Mouse (Mus musculus) left cerebral cortex, adult 11 months (tissue): ENCODE results near the gene Zfp777.

ENCODE experiments used
- DNase-seq: peaks from one replicate; pipeline ENCODE4 v3.0.0; 2022; ENCODE audit warnings: low spot score

Zfp777 gene

DNA sequence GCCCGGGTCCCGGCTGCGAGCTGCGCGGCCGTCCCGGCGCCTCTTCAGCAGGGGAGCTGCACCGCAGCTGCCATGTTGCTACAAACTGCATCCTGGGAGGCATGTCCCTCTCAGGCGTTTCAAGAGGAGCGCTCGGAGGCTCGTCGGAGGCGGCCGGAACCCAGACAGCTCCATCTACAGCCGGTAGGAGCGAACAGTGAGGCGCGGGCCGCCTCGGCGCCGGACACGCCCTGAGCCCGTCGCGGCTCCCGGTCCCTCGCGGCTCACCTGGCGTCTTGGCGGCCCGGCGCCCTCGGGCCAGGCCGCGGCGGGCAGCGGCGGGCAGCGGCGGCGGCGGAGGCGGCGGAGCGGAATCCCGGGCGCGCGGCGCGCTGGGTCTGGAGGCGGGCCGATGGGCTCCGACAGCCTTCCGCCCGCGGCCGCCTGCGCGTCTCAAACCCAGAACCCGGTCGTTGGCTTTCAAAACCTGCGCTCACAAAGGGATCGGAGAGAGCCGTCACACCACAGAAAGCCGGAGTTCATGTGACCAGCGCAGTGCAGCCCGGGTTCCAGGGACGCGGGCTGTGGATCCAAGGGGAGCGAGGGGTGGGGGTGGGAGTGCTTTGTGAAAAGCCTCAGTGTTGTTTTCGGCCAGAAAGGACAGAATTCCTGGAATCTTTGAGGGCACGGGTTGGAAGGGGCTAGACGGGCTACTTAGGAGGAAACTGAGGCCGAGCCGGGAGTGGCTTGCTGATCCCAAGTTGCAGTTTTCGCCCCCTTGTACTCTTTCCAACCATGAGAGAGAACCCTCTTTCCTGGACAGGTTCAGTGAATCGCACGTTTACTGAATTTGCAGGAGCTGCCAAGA, at the start of gene Zfp777:
Gene Zfp777 (minus strand): TSS at position 486 of the 847 bp plus-strand sequence.
- DNase-seq = peak; percentile 58

DNA sequence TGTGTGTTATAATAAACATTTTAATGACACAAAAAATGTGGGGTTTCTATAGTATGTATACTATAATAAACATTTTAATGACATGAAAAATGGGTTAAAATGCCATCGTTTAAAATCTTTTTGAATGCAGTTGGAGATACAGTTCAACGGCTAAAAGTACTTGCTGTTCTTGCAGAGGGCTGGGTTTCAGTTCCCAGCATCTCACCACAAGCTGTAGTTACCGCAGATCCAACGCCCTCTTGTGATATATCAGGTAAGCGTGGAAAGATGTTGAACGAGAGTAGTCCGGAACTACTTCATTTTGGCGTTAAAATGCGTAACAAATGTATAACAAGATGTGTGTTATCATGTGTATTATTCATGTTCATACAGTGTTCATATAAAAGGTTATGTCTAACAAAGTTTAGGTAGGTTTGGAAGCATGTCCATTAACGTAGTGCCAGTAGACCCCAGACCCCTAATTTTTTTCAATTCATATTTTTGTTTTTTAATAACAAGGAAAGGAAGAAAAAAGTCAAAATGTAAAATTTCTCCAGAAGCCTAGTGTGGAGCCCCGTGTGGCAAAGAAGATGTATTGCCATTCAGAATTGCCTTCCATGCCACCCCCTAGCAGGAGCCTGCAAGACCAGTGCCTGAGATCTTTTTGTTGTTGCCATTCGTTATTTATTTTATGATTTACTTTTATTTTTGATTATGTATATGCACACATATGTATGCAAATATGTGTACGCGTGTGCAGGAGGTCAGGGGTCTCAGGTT, 38.4 kb upstream of the Zfp777 start:
- DNase-seq = no peak

DNA sequence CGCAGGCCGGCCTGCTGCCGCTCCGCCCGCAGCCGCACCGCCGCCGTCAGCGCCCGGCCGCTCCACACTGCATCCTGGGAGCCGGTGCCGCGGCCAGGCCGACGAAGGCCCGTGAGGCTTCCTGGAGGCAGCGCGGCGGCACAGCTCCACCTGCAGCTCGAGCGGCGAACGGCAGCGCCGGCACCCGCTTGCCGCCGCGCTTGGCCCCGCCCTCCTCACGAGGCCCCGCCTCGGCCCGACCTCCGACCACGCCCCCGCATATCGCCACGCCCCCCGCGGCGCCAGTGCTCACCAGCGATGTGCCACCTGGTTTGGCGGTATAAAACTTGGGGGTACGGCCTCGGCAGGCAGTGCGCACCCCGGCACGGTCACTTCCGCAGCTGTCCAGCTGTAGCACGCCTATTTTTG, 37.8 kb upstream of the Zfp777 start, which contains the start of gene Zfp746:
Gene Zfp746 (minus strand): TSS at position 123 of the 408 bp plus-strand sequence.
- peak; percentile 87 for DNase-seq

DNA sequence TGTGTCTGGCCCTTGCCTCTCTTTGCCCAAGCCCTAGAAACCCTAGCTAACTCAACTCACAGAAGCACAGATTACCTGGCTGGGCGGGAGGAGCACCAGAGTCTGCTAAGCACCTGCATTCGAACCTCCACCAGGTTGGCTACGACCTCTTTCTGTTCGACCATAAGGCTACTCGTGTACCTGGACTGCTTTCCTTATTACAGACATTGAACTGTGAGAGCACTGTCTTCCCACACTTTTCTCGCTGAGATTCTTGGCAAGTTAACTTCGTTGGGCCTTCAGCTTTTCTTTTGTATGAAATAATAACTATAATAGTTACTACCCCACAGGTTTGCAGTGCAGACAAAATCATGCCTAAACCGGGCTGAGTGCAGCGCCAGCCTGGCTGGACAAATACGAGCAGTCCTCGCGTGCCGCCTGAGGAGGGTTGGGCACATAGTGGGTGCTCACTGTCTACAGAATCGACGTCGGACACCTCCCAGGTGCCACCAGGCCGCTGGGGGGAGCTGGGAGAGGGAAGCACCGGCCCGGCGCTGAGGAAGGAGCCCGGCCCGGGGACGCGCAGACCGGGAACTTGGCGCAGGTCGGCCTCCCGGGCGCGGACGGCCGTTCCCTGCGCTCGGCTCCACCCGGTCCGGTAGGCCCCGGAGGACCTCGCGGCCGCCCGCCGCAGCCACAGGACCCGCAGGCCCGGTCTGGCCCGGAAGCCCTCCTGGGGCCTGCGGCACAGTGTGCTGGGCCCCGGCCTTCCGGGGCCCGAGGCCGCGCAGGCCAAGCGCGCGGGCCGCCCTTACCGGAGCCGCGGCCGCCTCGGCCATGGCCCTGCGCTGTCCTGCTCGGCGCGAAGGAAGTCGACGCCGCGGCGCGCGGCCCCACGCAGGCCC, 37.1 kb upstream of the Zfp777 start:
- no peak for DNase-seq

DNA sequence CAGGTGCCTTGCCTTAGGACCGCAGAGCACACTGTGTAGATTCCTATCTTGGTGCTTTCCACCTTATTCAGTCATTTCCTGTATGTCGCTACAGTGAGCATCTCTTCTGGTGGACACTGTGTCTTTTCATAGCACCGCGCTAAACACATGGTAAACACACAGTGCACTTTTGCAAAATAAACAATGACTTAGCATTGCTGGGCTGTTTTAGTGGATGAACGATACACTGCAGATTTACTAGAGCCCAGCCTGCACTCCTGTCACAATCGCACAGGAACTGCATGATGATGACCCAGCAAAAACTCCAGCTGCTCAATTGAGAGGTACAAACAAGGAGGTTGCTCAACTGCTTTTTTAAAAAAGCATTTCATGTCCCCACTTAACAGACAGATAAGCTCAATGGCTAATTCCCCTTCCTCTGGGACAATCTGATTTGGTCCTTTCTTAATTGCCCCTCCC, 35.1 kb upstream of the Zfp777 start:
- DNase-seq = no peak

DNA sequence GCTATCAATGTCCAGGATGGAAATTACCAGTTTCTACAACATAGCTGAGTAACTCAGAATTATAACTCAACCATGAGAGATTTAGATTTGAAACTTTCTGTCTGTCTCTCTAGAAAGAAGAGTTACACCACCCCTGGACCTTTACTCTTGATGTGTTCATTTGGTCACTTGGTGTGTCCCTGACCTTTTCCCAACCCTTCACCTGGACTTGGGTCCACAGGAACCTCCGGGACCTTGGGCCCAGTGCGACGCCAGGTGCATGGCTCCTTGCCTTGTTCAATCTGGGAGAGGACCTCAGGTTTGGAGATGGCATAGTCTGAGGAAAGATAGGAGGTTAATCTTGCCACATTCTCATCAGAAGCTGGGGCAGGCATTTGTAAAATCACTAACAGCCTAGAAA, 33.2 kb upstream of the Zfp777 start:
- no peak for DNase-seq

DNA sequence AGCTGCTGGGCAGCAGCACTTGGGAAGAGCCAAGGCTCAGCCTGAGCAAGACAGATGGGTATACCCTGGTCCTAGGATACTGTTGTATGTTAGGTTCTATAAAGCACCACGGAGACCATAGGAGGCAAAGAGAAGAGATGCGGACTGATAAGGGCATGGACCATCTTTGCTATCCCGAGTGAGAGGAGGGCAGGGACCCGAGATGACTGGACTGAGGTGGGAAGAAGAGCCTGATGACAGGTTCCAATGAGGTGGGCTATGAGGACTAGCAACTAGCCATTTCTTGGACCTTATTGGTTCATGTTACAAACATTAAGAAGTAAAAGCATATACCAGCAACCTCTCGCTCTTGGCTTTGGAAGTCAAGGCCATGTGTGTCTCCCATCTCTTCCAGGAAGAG, 32.3 kb upstream of the Zfp777 start:
- no peak for DNase-seq

DNA sequence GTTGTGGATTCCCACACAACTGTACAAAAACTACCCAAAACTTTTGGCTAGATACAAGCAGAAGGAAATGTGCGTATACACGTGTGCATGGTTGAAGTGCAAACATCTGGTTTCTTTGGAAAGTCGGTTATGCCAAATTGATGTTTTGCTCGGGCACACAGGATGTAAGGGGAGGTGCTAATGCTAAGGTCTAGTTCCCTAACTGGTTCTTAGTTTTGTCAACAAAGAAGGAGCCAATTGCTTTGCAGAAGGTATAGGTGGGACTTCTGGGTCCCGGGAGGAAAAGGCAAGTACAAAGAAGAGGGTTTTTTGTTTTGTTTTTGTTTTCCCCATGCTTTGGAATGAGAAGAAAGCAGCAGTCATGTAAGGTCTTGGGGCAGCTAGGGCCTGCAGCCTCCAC, 24.6 kb upstream of the Zfp777 start:
- DNase-seq = no peak

DNA sequence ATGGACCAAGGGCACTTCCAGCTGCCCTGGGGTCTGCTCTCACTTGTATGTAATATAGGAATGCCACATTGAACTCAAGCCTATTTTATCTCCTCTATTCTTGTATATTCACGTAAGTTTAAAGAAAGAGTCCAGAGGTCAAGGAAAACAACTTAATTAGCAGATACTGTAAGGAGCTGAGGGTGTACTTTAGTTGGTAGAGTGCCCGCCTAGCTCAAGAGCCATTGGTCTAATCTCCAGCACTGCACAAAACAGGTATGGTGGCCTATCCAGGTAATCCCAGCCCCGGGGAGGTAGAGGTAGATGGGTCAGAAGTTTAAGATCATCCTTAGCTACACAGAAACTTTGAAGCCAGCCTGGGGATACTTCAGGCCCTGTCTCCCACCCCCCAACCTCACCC, 18.8 kb upstream of the Zfp777 start:
- DNase-seq = no peak

DNA sequence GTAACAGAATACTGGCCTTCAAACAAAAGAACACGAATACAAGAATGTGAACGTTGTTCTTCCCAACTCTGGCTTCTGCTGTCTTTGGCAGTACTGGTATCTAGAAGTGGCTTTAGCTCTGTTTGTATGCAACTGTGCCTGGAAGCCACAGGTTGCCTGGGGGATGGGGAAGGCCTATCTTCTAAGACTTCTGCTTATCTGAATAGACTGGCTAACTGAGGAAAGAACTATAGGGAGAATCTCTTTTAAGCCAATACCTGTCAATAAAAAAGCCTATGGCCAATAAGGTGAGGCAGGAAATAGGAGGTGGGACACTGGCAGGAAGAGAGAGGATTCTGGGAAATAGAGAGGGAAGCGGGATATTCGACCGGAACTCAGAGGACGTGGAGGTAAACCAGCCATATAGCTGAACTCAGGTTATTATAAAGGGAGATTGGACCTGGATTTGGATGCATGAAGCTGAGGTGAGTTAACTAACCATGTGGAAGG, 16.9 kb upstream of the Zfp777 start:
- DNase-seq = no peak

DNA sequence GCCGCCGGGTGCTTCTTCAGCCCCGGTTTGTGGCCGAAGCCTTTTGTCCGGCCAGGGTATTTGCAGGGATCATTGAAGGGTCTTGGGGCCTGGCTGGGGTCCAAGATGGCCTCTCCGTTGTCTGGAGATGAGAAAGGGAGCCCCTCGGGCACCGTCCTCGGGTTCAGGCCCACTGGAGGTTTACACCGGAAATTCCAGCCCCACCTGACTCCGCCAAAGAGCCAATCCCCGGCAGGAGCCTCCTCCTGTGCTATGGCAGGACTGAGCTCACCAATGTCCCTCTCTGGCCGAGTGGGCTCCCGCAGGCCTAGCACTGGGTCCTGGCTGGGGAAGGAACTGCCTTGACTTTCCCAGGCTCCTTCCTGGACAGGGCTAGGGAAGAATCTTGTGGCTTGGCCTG, 15.7 kb upstream of the Zfp777 start:
- no peak for DNase-seq

DNA sequence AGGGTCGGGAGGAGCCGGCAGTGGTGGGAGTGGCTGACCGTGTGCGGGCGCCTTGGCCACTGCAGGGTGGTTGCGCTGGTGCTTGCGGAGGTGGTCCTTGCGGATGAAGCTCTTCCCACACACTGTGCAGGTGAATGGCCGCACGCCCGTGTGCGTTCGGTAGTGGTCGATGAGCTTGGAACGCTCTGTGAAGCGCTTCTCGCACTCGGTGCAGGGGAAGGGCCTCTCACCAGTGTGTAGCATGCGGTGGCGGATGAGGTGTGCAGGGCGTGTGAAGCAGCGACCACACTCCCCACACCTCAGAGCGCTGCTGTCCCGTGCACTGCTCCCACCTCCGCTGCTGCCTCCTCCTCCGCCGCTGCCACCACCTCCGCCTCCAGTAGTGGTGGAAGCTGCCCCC, 15.2 kb upstream of the Zfp777 start:
- no peak for DNase-seq

DNA sequence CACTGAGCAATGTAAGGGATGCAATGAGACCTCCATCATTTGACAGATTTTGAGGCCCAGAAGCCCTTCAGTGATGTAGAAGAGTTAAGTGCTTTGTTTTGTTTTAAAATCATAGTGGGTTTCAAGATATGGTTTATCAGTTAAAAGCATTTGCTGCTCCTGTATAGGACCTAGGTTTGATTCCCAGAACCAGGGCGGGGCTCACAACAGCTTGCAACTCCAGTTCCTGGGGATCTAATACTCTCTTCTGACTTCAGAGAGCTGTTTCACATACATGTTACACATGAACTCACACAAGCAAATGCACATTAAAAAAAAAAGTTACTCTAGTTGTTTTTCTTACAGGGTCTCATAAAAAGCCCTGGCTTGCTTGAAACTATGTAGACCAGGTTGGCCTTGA, 12.2 kb upstream of the Zfp777 start:
- no peak for DNase-seq

DNA sequence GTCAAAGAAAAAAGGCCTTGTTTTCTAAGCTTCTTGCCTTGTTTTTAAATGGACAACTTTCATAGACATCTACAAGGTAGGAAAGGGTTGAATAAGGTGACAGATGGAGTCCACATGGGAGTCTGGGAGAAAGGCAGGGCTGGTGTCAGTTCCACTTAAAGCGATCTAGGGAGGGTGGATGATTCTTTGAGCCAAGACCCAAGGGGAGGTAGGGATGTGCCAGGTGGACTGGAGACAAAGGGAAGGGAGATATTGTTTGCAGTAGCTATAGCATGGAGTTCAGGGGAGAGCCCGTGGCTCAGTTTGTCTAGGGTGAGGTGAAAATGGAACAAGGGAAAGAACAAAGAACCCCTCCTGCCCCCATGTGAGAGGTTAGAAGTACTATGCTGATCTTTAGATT, 11.7 kb upstream of the Zfp777 start:
- DNase-seq = no peak

DNA sequence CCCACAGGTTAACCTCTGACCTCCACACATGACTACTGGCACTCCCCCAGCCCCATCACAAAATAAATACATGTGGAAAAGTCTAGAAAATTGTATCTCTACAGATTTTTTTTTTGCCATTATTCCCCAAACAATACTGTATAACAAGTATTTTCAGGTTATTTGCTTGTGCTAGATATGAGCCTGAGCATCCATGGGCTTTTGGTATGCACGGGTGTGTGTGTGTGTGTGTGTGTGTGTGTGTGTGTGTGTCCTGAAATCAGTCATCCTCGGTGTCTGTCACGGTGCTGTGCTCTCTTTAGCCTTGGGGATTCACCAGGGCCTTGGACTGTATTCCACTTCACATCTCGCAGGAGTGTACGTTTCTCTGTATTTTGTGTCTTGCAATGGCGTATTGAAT, 3.4 kb upstream of the Zfp777 start:
- DNase-seq = no peak

DNA sequence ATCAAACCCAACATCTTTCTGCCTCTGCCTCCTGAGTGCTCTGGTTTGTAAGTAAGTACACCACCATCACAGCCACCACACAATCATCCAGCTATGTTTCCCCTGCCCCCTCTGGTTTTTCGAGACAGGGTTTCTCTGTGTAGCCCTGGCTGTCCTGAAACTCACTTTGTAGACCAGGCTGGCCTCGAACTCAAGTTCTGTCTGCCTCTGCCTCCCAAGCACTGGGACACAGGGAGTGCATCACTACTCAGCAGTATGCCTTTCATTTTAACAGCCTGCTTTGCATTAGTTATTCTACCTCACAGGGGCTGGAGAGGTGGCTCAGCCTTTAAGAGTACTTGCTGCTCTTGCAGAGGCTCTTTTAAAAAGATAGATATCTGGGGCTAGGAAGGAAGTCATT, 3.0 kb upstream of the Zfp777 start:
- DNase-seq = no peak

DNA sequence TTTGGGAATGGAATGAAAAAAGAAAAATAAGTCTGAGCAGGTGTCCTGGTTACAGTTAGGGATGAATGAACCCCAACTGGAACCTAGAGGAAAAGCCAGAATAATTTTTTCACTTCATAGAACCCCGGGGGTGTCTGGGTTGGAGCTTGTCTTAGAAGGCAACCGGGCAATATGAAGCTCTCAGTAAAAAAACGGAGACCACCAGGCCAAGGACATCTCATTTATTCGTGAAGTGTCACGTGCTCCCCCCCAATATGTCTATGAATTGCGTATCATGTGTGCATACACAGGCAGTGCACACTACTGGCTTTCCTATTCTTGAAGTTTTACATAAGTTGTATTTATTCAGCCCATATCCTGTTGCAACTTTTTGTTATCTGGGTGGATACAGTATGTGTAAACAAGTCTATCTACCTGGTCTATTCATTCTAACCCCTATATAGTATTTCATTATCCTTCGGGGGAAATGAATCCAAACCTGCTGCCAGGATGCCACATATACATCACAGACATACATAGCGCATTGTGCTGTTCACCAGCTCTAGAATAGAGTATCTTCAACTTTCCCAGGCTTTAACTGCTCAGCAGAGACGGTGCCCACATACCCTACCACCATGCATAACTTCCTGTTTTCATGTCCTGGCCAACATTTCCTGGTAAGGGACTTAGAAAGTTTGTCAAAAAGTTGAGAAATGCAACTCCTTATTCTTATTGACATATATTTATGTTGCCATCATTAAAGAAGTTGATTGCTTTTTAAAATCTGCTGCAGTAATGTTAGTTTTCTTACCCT, 758 bp upstream of the Zfp777 start:
- no peak for DNase-seq

DNA sequence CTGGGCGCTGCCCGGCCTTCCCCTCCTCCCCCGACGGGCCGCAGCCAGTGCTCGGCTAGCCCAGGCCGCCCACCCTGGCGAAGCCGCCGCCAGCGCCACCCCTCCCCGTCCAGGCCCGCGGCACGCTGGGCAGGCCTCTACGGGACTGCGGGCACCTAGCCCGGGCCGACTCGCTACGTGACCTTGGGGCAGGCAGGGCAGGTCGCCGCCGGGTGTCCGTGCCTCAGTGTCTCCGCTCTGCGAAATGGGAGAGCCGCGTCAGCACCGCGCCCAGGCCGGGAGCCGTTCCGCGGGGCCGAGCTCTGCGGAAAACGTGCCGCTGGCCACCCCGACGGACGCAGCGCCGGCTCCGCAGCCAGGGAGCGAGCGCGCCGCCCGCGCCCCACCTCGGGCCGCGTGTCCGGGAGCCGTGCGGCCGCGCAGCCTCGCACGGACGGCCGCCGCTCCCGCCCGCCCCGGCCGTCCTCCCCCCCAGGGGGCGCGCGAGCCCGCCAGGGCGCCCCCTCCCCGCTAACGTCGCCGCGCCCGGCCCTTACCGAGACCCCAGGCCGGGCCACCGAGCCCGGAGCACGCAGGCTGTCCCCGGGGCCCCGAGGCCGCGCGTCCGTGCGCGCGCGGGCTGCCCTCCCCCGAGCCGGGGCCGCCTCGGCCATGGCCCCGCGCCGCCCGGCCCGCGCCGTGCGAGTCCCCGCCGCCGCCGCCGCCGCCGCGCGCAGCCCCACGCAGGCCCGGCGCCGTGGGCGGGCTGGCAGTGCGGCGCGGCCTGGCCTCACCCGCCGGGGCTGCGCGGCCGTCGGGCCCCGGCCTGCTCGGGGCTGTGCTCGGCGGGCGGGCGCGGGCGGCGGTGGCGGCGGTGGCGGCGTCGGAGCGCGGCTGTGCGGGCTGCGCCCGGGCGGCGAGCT, 1.0 kb downstream of the Zfp777 start:
- no peak for DNase-seq

DNA sequence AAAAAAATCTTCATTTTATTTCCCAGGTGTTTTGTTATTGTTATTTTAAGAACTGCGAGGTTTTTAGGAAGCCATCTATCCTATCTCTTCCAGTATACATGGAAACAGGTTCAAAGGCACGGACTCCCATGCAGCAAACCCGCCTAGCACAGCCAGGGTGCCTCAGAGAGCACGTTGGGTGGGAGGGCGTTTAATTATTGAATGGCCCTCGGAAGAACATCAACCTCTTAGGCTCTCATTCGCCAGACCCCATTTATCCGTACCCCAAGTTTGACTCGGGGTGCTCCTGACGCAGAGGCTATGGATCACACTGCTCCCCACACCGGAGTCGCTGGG, 1.6 kb downstream of the Zfp777 start:
- DNase-seq = no peak

DNA sequence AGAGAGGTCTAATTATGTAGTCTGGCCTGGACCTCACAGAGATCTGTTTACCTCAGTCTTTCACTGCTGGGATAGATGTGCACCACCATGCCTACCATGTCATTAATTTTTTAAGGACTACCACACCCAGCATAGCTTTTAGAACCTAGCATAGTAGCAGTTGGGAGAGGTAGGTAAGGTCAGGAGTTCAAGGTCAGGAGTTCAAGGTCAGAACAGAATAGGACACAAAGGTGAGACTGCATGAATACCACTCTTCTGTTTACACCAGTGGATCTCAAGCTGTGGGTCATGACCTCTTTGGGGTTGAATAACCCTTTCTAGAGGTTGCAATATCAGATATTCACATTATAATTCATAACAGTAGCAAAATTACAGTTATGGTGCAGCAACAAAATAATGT, 16.1 kb downstream of the Zfp777 start:
- no peak for DNase-seq
